Mouse (Mus musculus) ES-Bruce4 (cell line): ENCODE data around the gene Prepl. TPM values are rescaled to one million over a fixed set of nuclear protein-coding genes. Genes with fewer than 3 reads are reported as not detected.

ENCODE experiments used
- H3K27ac ChIP-seq: 2 replicates; pipeline ENCODE4 v1.5.1; 2012; ENCODE audit warnings: low read length, inconsistent platforms; ENCODE audit not compliant: insufficient read depth
- H3K27me3 ChIP-seq: 2 replicates; pipeline ENCODE4 v1.6.1; 2012; ENCODE audit warnings: mild to moderate bottlenecking, low read length, inconsistent platforms; ENCODE audit not compliant: control insufficient read depth, poor library complexity, insufficient read depth, severe bottlenecking
- H3K36me3 ChIP-seq: 2 replicates; pipeline ENCODE4 v1.6.1; 2012; ENCODE audit warnings: inconsistent platforms, mild to moderate bottlenecking, low read length, moderate library complexity; ENCODE audit not compliant: control insufficient read depth, poor library complexity, insufficient read depth, severe bottlenecking
- H3K4me1 ChIP-seq: one replicate; pipeline ENCODE4 v1.8.1; 2011; ENCODE audit warnings: low read length; ENCODE audit not compliant: control insufficient read depth, insufficient read depth
- H3K4me3 ChIP-seq: 2 replicates; pipeline ENCODE4 v1.5.1; 2011; ENCODE audit warnings: low read depth, mild to moderate bottlenecking, low read length
- H3K9ac ChIP-seq: 2 replicates; pipeline ENCODE4 v1.6.1; 2012; ENCODE audit warnings: low read depth, mild to moderate bottlenecking, inconsistent platforms; ENCODE audit not compliant: poor library complexity, severe bottlenecking
- H3K9me3 ChIP-seq: replicated peaks from 2 replicates; pipeline ENCODE4 v1.6.1; 2012; ENCODE audit warnings: mild to moderate bottlenecking, low read length, inconsistent platforms; ENCODE audit not compliant: control insufficient read depth, poor library complexity, insufficient read depth, severe bottlenecking
- CTCF ChIP-seq: IDR thresholded peaks from one replicate; pipeline ENCODE4 v1.8.1; 2011; ENCODE audit warnings: low read depth, low read length
- EP300 ChIP-seq: IDR thresholded peaks from 2 replicates; pipeline ENCODE4 v1.6.1; 2011; ENCODE audit warnings: low read depth, low read length; ENCODE audit not compliant: insufficient read depth
- POLR2A ChIP-seq: IDR thresholded peaks from one replicate; pipeline ENCODE4 v1.8.1; 2011; ENCODE audit warnings: low read length; ENCODE audit not compliant: insufficient read depth
- polyA plus RNA-seq: library from polyadenylated mRNA; stranded (reverse); fragments of >200 nt; gene quantifications from 2 replicates; pipeline ENCODE4 v1.2.4, GENCODE M21; 2011; ENCODE audit warnings: low read depth; ENCODE audit not compliant: missing spikeins, insufficient read depth, insufficient read length

Prepl gene
- polyA plus RNA-seq, 1 experiment: 32.4 TPM

- TF ChIP-seq CTCF (no peak), POLR2A (no peak), EP300 (no peak)
- Histone ChIP-seq H3K4me3 (no peak overlapping the region), H3K27me3 (no peaks in the 10 kb centered on the region), H3K36me3 (no peaks in the 10 kb centered on the region), H3K9me3 (no peaks in the 10 kb centered on the region), H3K9ac (no peak overlapping the region), H3K27ac (no peak overlapping the region), H3K4me1 (no peaks in the 10 kb centered on the region)
Observed at GRCm38 (mm10) chr17:85026436-85026835, 63.6 kb downstream of the Prepl start.

GRCm38 (mm10) chr17:85025151-85025550 lies 64.9 kb downstream of the Prepl start:
- no peaks in the 10 kb centered on the region for H3K27me3 ChIP-seq
- no peaks in the 10 kb centered on the region for H3K4me1 ChIP-seq
- no peak for TF ChIP-seq EP300
- TF ChIP-seq POLR2A: no peak
- no peak for TF ChIP-seq CTCF
- H3K9ac ChIP-seq: no peak overlapping the region
- H3K4me3 ChIP-seq: no peak overlapping the region
- H3K36me3 ChIP-seq: no peaks in the 10 kb centered on the region
- no peaks in the 10 kb centered on the region for H3K9me3 ChIP-seq
- H3K27ac ChIP-seq: no peak overlapping the region

GRCm38 (mm10) chr17:85024237-85024636 lies 65.8 kb downstream of the Prepl start:
- Histone ChIP-seq H3K36me3 (no peaks in the 10 kb centered on the region), H3K4me3 (no peak overlapping the region), H3K9me3 (no peaks in the 10 kb centered on the region), H3K9ac (no peak overlapping the region), H3K27ac (no peak overlapping the region), H3K27me3 (no peaks in the 10 kb centered on the region), H3K4me1 (no peaks in the 10 kb centered on the region)
- TF ChIP-seq EP300 (no peak), CTCF (no peak), POLR2A (no peak)

GRCm38 (mm10) chr17:85023247-85024167 lies 66.5 kb downstream of the Prepl start:
- Histone ChIP-seq H3K9ac (no peak overlapping the region), H3K9me3 (no peaks in the 10 kb centered on the region), H3K36me3 (no peaks in the 10 kb centered on the region), H3K27me3 (no peaks in the 10 kb centered on the region), H3K27ac (no peak overlapping the region), H3K4me1 (no peaks in the 10 kb centered on the region), H3K4me3 (no peak overlapping the region)
- TF ChIP-seq EP300: no peak
- no peak for TF ChIP-seq POLR2A
- peak; percentile 11 for TF ChIP-seq CTCF

- TF ChIP-seq POLR2A: no peak
- TF ChIP-seq CTCF: no peak
- no peak for TF ChIP-seq EP300
- no peak overlapping the region for H3K27ac ChIP-seq
- no peaks in the 10 kb centered on the region for H3K36me3 ChIP-seq
- H3K9me3 ChIP-seq: no peaks in the 10 kb centered on the region
- no peak overlapping the region for H3K9ac ChIP-seq
- no peaks in the 10 kb centered on the region for H3K27me3 ChIP-seq
- no peaks in the 10 kb centered on the region for H3K4me1 ChIP-seq
- no peak overlapping the region for H3K4me3 ChIP-seq
Observed at GRCm38 (mm10) chr17:85020343-85020742, 69.7 kb downstream of the Prepl start.

GRCm38 (mm10) chr17:85018794-85019193 lies 71.2 kb downstream of the Prepl start:
- Histone ChIP-seq H3K4me1 (no peaks in the 10 kb centered on the region), H3K9me3 (no peaks in the 10 kb centered on the region), H3K9ac (no peak overlapping the region), H3K27ac (no peak overlapping the region), H3K4me3 (no peak overlapping the region), H3K36me3 (0 out of 2 replicates have a peak, but pooled peaks cover 2% of the 10 kb centered on the region), H3K27me3 (no peaks in the 10 kb centered on the region)
- TF ChIP-seq CTCF (no peak), POLR2A (no peak), EP300 (no peak)
